Mouse (Mus musculus): ENCODE data around the gene Chrm4. TPM values are rescaled to one million over a fixed set of nuclear protein-coding genes. Genes with fewer than 3 reads are reported as not detected.

The Chrm4 gene
- polyA plus RNA-seq, 1 experiment from 2014 or later, result 0.26 TPM

DNA sequence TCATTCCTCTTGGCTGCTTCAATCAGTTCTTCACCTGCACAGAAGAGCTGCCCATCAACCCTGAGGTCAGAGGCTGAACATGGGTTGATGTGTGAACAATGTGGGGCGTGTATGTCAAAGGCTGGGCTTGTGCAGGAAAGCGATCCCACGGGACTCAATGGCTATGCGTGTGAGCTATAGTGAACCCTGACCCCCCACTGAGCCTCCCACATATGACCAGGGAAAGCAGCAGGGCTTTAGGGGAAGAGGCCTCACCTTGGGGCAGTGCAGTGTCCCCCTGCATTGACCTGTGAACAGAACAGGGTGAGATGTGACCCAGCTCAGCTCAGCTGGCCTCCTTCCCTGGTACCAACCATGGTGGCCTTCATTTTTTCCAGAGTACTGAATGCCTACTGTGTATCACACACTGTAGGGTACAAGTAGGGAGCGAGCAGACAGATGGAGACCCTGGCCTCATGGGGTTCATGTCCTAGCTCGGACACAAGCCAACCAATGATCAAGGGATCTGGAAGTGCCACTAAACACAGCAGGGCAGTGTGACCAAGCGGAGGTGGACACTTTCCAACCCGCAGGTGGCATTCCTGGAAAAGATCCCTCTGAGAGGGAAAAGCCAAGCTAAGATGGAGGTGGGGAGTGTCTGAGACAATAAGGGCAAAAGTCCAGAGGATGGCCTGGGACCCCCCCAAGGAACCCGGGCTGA lies 7.9 kb downstream of the Chrm4 start:
- H3K36me3 ChIP-seq (ENCODE audit: control insufficient read depth, insufficient read depth), result peaks cover 69% of the 10 kb centered on the region
- WGBS, result 62% methylated on average over 9 of the region's 9 CpGs

GRCm38 (mm10) chr2:91936154-91936553 lies 9.1 kb downstream of the Chrm4 start:
- no peak for TF ChIP-seq CTCF (IDR thresholded peaks at IDR 0.05; ENCODE audit: low read depth)

More for the DNA sequence above, 7.9 kb downstream of the Chrm4 start:
- H3K9me3 ChIP-seq (ENCODE audit: control insufficient read depth), result no peaks in the 10 kb centered on the region
- H3K9ac ChIP-seq (ENCODE audit: low read depth, low read length), result no peak overlapping the region
- no peaks in the 10 kb centered on the region for H3K27me3 ChIP-seq (replicated peaks; ENCODE audit: control insufficient read depth, insufficient read depth, low read length)
- 0 out of 2 replicates have a peak, but pooled peaks have one; percentile 2 for ATAC-seq
- H3K4me1 ChIP-seq (replicated peaks; ENCODE audit: control insufficient read depth, insufficient read depth, low read length), result no peaks in the 10 kb centered on the region; the same call in 1 of the 2 replicates
- no peak overlapping the region for H3K4me3 ChIP-seq (ENCODE audit: low read depth, low read length)
- no peak overlapping the region for H3K4me2 ChIP-seq (replicated peaks; ENCODE audit: low read depth)
- 0 out of 2 replicates have a peak overlapping the region, but pooled peaks have one; percentile 7 for H3K27ac ChIP-seq (ENCODE audit: low read depth, low read length)
- no peak for TF ChIP-seq CTCF (IDR thresholded peaks at IDR 0.05; ENCODE audit: low read depth)

GRCm38 (mm10) chr2:91939303-91939935 lies 12.4 kb downstream of the Chrm4 start:
- Histone ChIP-seq H3K27me3 (replicated peaks; ENCODE audit: control insufficient read depth, insufficient read depth, low read length) (no peaks in the 10 kb centered on the region), H3K9ac (ENCODE audit: low read depth, low read length) (no peak overlapping the region), H3K4me3 (ENCODE audit: low read depth, low read length) (no peak overlapping the region), H3K9me3 (ENCODE audit: control insufficient read depth) (no peaks in the 10 kb centered on the region), H3K36me3 (ENCODE audit: control insufficient read depth, insufficient read depth) (peaks cover 91% of the 10 kb centered on the region), H3K4me1 (replicated peaks; ENCODE audit: control insufficient read depth, insufficient read depth, low read length) (no peaks in the 10 kb centered on the region), H3K4me2 (replicated peaks; ENCODE audit: low read depth) (no peak overlapping the region), H3K27ac (ENCODE audit: low read depth, low read length) (no peak overlapping the region)
- no peak for ATAC-seq
- 79% methylated on average over 15 of the region's 15 CpGs for WGBS
- TF ChIP-seq CTCF (IDR thresholded peaks at IDR 0.05; ENCODE audit: low read depth), result no peak

More at GRCm38 (mm10) chr2:91936154-91936553, 9.1 kb downstream of the Chrm4 start:
- Histone ChIP-seq H3K9ac (ENCODE audit: low read depth, low read length) (no peak overlapping the region), H3K4me1 (replicated peaks; ENCODE audit: control insufficient read depth, insufficient read depth, low read length) (no peaks in the 10 kb centered on the region), H3K4me3 (ENCODE audit: low read depth, low read length) (no peak overlapping the region), H3K36me3 (ENCODE audit: control insufficient read depth, insufficient read depth) (peaks cover 79% of the 10 kb centered on the region), H3K9me3 (ENCODE audit: control insufficient read depth) (no peaks in the 10 kb centered on the region), H3K4me2 (replicated peaks; ENCODE audit: low read depth) (no peak overlapping the region), H3K27ac (ENCODE audit: low read depth, low read length) (no peak overlapping the region; the same call in 1 of the 2 replicates), H3K27me3 (replicated peaks; ENCODE audit: control insufficient read depth, insufficient read depth, low read length) (no peaks in the 10 kb centered on the region)
- WGBS, result 87% methylated on average over 7 of the region's 7 CpGs
- ATAC-seq, result no peak

DNA sequence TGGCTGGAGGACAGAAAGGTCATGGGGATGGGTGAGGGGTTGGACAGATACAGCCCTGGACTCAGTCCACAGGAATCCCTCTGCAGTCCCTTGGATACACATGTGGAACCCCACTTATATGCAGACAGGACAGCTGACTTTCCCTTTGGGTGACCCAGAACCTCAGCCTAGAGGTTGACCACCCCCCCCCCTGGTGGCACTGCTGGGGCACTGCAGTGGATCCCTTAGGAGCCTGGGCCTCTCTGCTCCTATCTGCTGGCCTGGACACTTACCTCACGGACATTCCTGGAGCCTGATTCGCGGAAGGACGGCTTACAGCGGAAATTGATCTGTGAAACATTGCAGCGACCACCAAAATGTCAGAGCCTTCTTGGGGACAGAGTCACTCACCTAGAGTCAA lies 15.3 kb downstream of the Chrm4 start:
- H3K27ac ChIP-seq (ENCODE audit: low read depth, low read length), result no peak overlapping the region
- ATAC-seq, result no peak
- H3K4me3 ChIP-seq (ENCODE audit: low read depth, low read length), result no peak overlapping the region
- peak; percentile 71 for TF ChIP-seq CTCF (IDR thresholded peaks at IDR 0.05; ENCODE audit: low read depth)
- H3K36me3 ChIP-seq (ENCODE audit: control insufficient read depth, insufficient read depth), result peaks cover 74% of the 10 kb centered on the region
- no peak overlapping the region for H3K9ac ChIP-seq (ENCODE audit: low read depth, low read length)
- peaks cover 1% of the 10 kb centered on the region for H3K4me1 ChIP-seq (replicated peaks; ENCODE audit: control insufficient read depth, insufficient read depth, low read length)
- no peaks in the 10 kb centered on the region for H3K9me3 ChIP-seq (ENCODE audit: control insufficient read depth)
- no peak overlapping the region for H3K4me2 ChIP-seq (replicated peaks; ENCODE audit: low read depth)
- no peaks in the 10 kb centered on the region for H3K27me3 ChIP-seq (replicated peaks; ENCODE audit: control insufficient read depth, insufficient read depth, low read length)
- WGBS, result 55% methylated on average over 6 of the region's 6 CpGs

GRCm38 (mm10) chr2:91944170-91944950 lies 17.3 kb downstream of the Chrm4 start:
- no peak overlapping the region for H3K4me2 ChIP-seq (replicated peaks; ENCODE audit: low read depth)
- no peak overlapping the region for H3K27ac ChIP-seq (ENCODE audit: low read depth, low read length)
- H3K9ac ChIP-seq (ENCODE audit: low read depth, low read length), result no peak overlapping the region
- WGBS, result 39% methylated on average over 13 of the region's 13 CpGs
- TF ChIP-seq CTCF (IDR thresholded peaks at IDR 0.05; ENCODE audit: low read depth), result peak; percentile 98
- peaks cover 54% of the 10 kb centered on the region for H3K36me3 ChIP-seq (ENCODE audit: control insufficient read depth, insufficient read depth)
- no peaks in the 10 kb centered on the region for H3K9me3 ChIP-seq (ENCODE audit: control insufficient read depth)
- ATAC-seq, result peak; percentile 44
- H3K4me3 ChIP-seq (ENCODE audit: low read depth, low read length), result no peak overlapping the region
- H3K27me3 ChIP-seq (replicated peaks; ENCODE audit: control insufficient read depth, insufficient read depth, low read length), result no peaks in the 10 kb centered on the region
- H3K4me1 ChIP-seq (replicated peaks; ENCODE audit: control insufficient read depth, insufficient read depth, low read length), result peaks cover 10% of the 10 kb centered on the region

- no peaks in the 10 kb centered on the region for H3K27me3 ChIP-seq (replicated peaks; ENCODE audit: control insufficient read depth, insufficient read depth, low read length)
- no peaks in the 10 kb centered on the region for H3K9me3 ChIP-seq (ENCODE audit: control insufficient read depth)
- 91% methylated on average over 18 of the region's 18 CpGs for WGBS
- H3K9ac ChIP-seq (ENCODE audit: low read depth, low read length), result no peak within 1 kb of the TSS
- H3K4me2 ChIP-seq (replicated peaks; ENCODE audit: low read depth), result no peak within 1 kb of the TSS
- peaks cover 17% of the 10 kb centered on the region for H3K4me1 ChIP-seq (replicated peaks; ENCODE audit: control insufficient read depth, insufficient read depth, low read length)
- ATAC-seq, result no peak
- H3K36me3 ChIP-seq (ENCODE audit: control insufficient read depth, insufficient read depth), result peaks cover 43% of the 10 kb centered on the region
- no peak within 1 kb of the TSS for H3K27ac ChIP-seq (ENCODE audit: low read depth, low read length)
- TF ChIP-seq CTCF (IDR thresholded peaks at IDR 0.05; ENCODE audit: low read depth), result no peak
- H3K4me3 ChIP-seq (ENCODE audit: low read depth, low read length), result no peak within 1 kb of the TSS
Measured at GRCm38 (mm10) chr2:91945483-91945882, 18.4 kb downstream of the Chrm4 start, which contains the start of gene Gm9821. Gene Gm9821, plus strand, starts transcription at chr2:91945703.

Measured in intestine, postnatal 0 days (tissue).